Mouse (Mus musculus) kidney, adult 2 months (tissue): ENCODE data around the gene 5031439G07Rik.

Experiments used
- CTCF ChIP-seq: fragments of 200-500 bp; conservative IDR thresholded peaks from 2 replicates; pipeline ENCODE4 v1.5.1; 2011; ENCODE audit warnings: low read depth, mild to moderate bottlenecking, control low read depth, low read length, moderate library complexity, mixed read lengths; ENCODE audit not compliant: insufficient read depth, insufficient read length
- POLR2A ChIP-seq: fragments of 200-500 bp; IDR thresholded peaks from one replicate; pipeline ENCODE4 v1.6.1; 2011; ENCODE audit warnings: low read depth, low read length, control low read depth

- TF ChIP-seq POLR2A (no peak), CTCF (no peak)
These were observed 30.5 kb downstream of the 5031439G07Rik start for GRCm38 (mm10) chr15:84957851-84958250.
